8 mouse cellular contexts compared by ENCODE assay signal in the genomic region with DNA sequence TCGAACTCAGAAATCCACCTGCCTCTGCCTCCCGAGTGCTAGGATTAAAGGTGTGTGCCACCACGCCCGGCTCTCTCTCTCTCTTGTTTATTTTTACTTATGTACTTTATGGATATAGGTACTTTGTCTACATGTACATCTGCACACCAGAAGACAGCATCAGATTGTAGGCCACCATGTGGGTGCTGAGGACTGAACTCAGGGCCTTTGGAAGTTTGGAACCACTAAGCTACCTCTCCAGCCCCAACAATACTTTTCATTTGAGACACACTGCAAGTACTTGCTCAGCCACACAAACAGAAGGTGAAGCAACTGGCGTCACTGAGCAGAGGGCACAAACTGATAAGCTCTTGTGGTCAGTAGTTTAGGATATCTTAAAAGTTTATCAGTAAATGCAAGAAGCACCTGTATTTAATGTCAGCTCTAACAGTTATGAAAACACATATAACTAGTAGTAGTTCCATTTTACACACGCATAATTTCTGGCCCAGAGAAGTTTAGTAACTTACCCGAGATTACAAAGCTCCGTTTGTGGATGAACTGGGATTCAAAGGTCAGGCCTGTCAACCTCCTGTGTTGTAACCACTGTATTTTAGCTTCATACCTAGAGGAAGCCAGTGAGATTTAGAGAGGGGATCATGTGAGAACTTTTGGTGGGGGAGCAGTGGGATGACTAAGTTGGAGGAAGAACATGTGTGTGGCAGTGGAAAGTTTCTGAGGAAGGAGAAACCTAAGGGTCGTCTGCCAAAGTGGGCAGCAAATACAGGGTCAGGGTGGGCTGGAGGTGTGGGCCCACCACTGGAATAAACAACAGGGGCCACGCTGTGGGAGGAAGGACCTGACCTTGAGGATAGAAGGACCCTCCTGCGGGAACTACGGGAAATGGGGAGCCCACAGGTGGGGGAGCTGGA. TPM values are rescaled to one million over a fixed set of nuclear protein-coding genes. Genes with fewer than 3 reads are reported as not detected.
A peak's percentile ranks its signal among the peaks of the same experiment; 100 is the strongest.
DNase-seq lines count a peak whose midpoint lies in the region; ATAC-seq lines count a peak whose summit lies in the region.

No protein-coding gene starts in this region.

- no peak; the same call in 1 of the 2 replicates for ATAC-seq in lung, embryonic 16.5 days (ENCODE audit: low read depth)
- peak; percentile 24 for ATAC-seq in common myeloid progenitor, adult 5-6 weeks (replicated peaks; ENCODE audit: low read depth, poor library complexity, severe bottlenecking)
- no peak for ATAC-seq in hindbrain, embryonic 12.5 days (ENCODE audit: low FRiP score)
- 0 out of 2 replicates have a peak, but pooled peaks have one; percentile 13 for ATAC-seq in megakaryocyte, adult 5-6 weeks (ENCODE audit: poor library complexity, severe bottlenecking)

- H3K4me2 ChIP-seq in lung, embryonic 16.5 days (ENCODE audit: low read depth, low read length), result peak overlapping the region; percentile 83
- peak overlapping the region; percentile 92 for H3K4me2 ChIP-seq in hindbrain, embryonic 12.5 days (replicated peaks)

- peak overlapping the region; percentile 91 for H3K9ac ChIP-seq in lung, embryonic 16.5 days (ENCODE audit: low read length)
- H3K9ac ChIP-seq in hindbrain, embryonic 12.5 days, result peak overlapping the region; percentile 93

- H3K4me1 ChIP-seq in lung, embryonic 16.5 days (replicated peaks; ENCODE audit: control insufficient read depth, insufficient read depth, low read length), result peaks cover 8% of the 10 kb centered on the region
- peaks cover 13% of the 10 kb centered on the region for H3K4me1 ChIP-seq in hindbrain, embryonic 12.5 days

- peaks cover 24% of the 10 kb centered on the region for H3K36me3 ChIP-seq in lung, embryonic 16.5 days (ENCODE audit: control insufficient read depth, insufficient read depth, low read length)
- H3K36me3 ChIP-seq in hindbrain, embryonic 12.5 days, result peaks cover 41% of the 10 kb centered on the region

- no peaks in the 10 kb centered on the region for H3K9me3 ChIP-seq in lung, embryonic 16.5 days (ENCODE audit: control insufficient read depth, low read length)
- no peaks in the 10 kb centered on the region for H3K9me3 ChIP-seq in hindbrain, embryonic 12.5 days (replicated peaks)

- peak overlapping the region; percentile 80 for H3K4me3 ChIP-seq in lung, embryonic 16.5 days (ENCODE audit: low read length)
- peak overlapping the region; percentile 89 for H3K4me3 ChIP-seq in hindbrain, embryonic 12.5 days

- no peaks in the 10 kb centered on the region for H3K27me3 ChIP-seq in lung, embryonic 16.5 days (ENCODE audit: control insufficient read depth, insufficient read depth, low read depth, low read length)
- no peaks in the 10 kb centered on the region for H3K27me3 ChIP-seq in hindbrain, embryonic 12.5 days

- peak overlapping the region; percentile 91 for H3K27ac ChIP-seq in lung, embryonic 16.5 days (ENCODE audit: low read length)
- peak overlapping the region; percentile 78; the same call in 1 of the 2 replicates for H3K27ac ChIP-seq in hindbrain, embryonic 12.5 days

- no peak for DNase-seq in lung, adult 18-20 months
- no peak for DNase-seq in gastrocnemius, adult 8-10 months (ENCODE audit: low spot score in 2 of 2)
- no peak for DNase-seq in layer of hippocampus, adult 9-10 months (ENCODE audit: low spot score)
- DNase-seq in thymus, postnatal 25 days, result no peak

- WGBS in lung, embryonic 16.5 days, result 36% methylated on average over 12 of the region's 12 CpGs
- 51% methylated on average over 12 of the region's 12 CpGs for whole genome bisulfite sequencing in hindbrain, embryonic 12.5 days

RNA-seq across cellular contexts. Expression of a gene that starts 1.1 kb away (rescaled TPM):
- 26.6 and 29.9 TPM in 2 replicates for polyA plus RNA-seq in lung, embryonic 16.5 days (2015; fragmentation: Nextera tagmentation; extraction: Ambion mirVana)
- total RNA-seq in common myeloid progenitor, adult 5-6 weeks (2017), result 11.6 and 13.4 TPM in 2 replicates
- polyA plus RNA-seq in hindbrain, embryonic 12.5 days (2016; fragmentation: Nextera tagmentation; extraction: Ambion mirVana), result 27.2 and 28.2 TPM in 2 replicates
- total RNA-seq in megakaryocyte, adult 5-6 weeks (2015), result 55.7 and 60.3 TPM in 2 replicates
- total RNA-seq in megakaryocyte, adult 5-6 weeks (2017), result 14.0 and 19.5 TPM in 2 replicates
- total RNA-seq in gastrocnemius, adult 8-10 months (2022), result 1 to 10 TPM; 4.6 to 9.3 (median 6.6) TPM

RNA-seq across cellular contexts. Expression of a gene that starts 25.9 kb away (rescaled TPM):
- 29.3 and 30.4 TPM in 2 replicates for polyA plus RNA-seq in lung, embryonic 16.5 days (2015; fragmentation: Nextera tagmentation; extraction: Ambion mirVana)
- 7.9 and 17.6 TPM in 2 replicates for total RNA-seq in common myeloid progenitor, adult 5-6 weeks (2017)
- 53.8 and 60.1 TPM in 2 replicates for polyA plus RNA-seq in hindbrain, embryonic 12.5 days (2016; fragmentation: Nextera tagmentation; extraction: Ambion mirVana)
- total RNA-seq in megakaryocyte, adult 5-6 weeks (2015), result 33.2 and 39.3 TPM in 2 replicates
- total RNA-seq in megakaryocyte, adult 5-6 weeks (2017), result 26.5 and 33.3 TPM in 2 replicates
- 10 to 100 TPM; 24.2 to 32.0 (median 26.4) TPM for total RNA-seq in gastrocnemius, adult 8-10 months (2022)

RNA-seq across cellular contexts. Expression of a gene that starts 30.5 kb away (rescaled TPM):
- polyA plus RNA-seq in lung, embryonic 16.5 days (2015; fragmentation: Nextera tagmentation; extraction: Ambion mirVana), result 191 and 192 TPM in 2 replicates
- 100 and 114 TPM in 2 replicates for total RNA-seq in common myeloid progenitor, adult 5-6 weeks (2017)
- polyA plus RNA-seq in hindbrain, embryonic 12.5 days (2016; fragmentation: Nextera tagmentation; extraction: Ambion mirVana), result 213 and 215 TPM in 2 replicates
- total RNA-seq in megakaryocyte, adult 5-6 weeks (2015), result 94.2 and 107 TPM in 2 replicates
- 86.5 and 86.8 TPM in 2 replicates for total RNA-seq in megakaryocyte, adult 5-6 weeks (2017)
- total RNA-seq in gastrocnemius, adult 8-10 months (2022), result 100 to 1,000 TPM; 122 to 140 (median 126) TPM

RNA-seq across cellular contexts. Expression of a gene that starts 38.5 kb away (rescaled TPM):
- 29.4 and 30.7 TPM in 2 replicates for polyA plus RNA-seq in lung, embryonic 16.5 days (2015; fragmentation: Nextera tagmentation; extraction: Ambion mirVana)
- total RNA-seq in common myeloid progenitor, adult 5-6 weeks (2017), result 6.2 and 9.5 TPM in 2 replicates
- polyA plus RNA-seq in hindbrain, embryonic 12.5 days (2016; fragmentation: Nextera tagmentation; extraction: Ambion mirVana), result 32.0 and 33.4 TPM in 2 replicates
- 9.1 and 12.5 TPM in 2 replicates for total RNA-seq in megakaryocyte, adult 5-6 weeks (2015)
- total RNA-seq in megakaryocyte, adult 5-6 weeks (2017), result 4.9 and 6.5 TPM in 2 replicates
- total RNA-seq in gastrocnemius, adult 8-10 months (2022), result 1 to 10 TPM; 1.3 to 2.0 (median 1.5) TPM

RNA-seq across cellular contexts. Expression of a gene that starts 59.2 kb away (rescaled TPM):
- 93.3 and 95.6 TPM in 2 replicates for polyA plus RNA-seq in lung, embryonic 16.5 days (2015; fragmentation: Nextera tagmentation; extraction: Ambion mirVana)
- 75.4 and 87.3 TPM in 2 replicates for total RNA-seq in common myeloid progenitor, adult 5-6 weeks (2017)
- 102 and 109 TPM in 2 replicates for polyA plus RNA-seq in hindbrain, embryonic 12.5 days (2016; fragmentation: Nextera tagmentation; extraction: Ambion mirVana)
- 34.2 and 48.4 TPM in 2 replicates for total RNA-seq in megakaryocyte, adult 5-6 weeks (2015)
- total RNA-seq in megakaryocyte, adult 5-6 weeks (2017), result 69.7 and 90.0 TPM in 2 replicates
- 10 to 100 TPM; 64.6 to 79.3 (median 71.4) TPM for total RNA-seq in gastrocnemius, adult 8-10 months (2022)

Comparison
In these comparisons a context has a peak if more than half of its experiments do, and no peak if none do; other contexts are left out.
1. ATAC-seq: peak in common myeloid progenitor, adult 5-6 weeks (single experiment) and megakaryocyte, adult 5-6 weeks (single experiment); none in lung, embryonic 16.5 days (single experiment) and hindbrain, embryonic 12.5 days (single experiment).